Mouse (Mus musculus) inflammation-experienced regulatory T-cells, adult 16 weeks (primary cell): ENCODE data around the gene Aif1l. TPM values are rescaled to one million over a fixed set of nuclear protein-coding genes. Genes with fewer than 3 reads are reported as not detected.

Experiments
- polyA plus RNA-seq: library from polyadenylated mRNA; unstranded; fragments of 100-300 nt; shearing (Covaris generic); gene quantifications from one replicate; pipeline ENCODE4 v1.2.1, GENCODE M21; 2017

Aif1l gene
- polyA plus RNA-seq: 0.24 TPM

GRCm38 (mm10) chr2:31950058-31950871, at the start of gene Aif1l:
Gene Aif1l, plus strand, starts transcription at chr2:31950139.

GRCm38 (mm10) chr2:31974141-31974808, 24.3 kb downstream of the Aif1l start, which contains the start of gene Nup214:
Gene Nup214, plus strand, starts transcription at chr2:31974436.

Other genes with a start within 250 kb of the Aif1l start
- 0.23 TPM for gene Qrfp, start 139.6 kb upstream of the Aif1l start, polyA plus RNA-seq
- 0.26 TPM for gene Fibcd1, start 104.1 kb upstream of the Aif1l start, polyA plus RNA-seq
- not detected for gene Lamc3, start 62.8 kb upstream of the Aif1l start, polyA plus RNA-seq
- 134 TPM for gene Nup214, start 24.3 kb downstream of the Aif1l start, polyA plus RNA-seq
- 25.5 TPM for gene Fam78a, start 134.7 kb downstream of the Aif1l start, polyA plus RNA-seq
- not detected for gene Plpp7, start 145.4 kb downstream of the Aif1l start, polyA plus RNA-seq
- 11.7 TPM for gene Prrc2b, start 200.9 kb downstream of the Aif1l start, polyA plus RNA-seq